Mouse (Mus musculus) kidney, adult 2 months (tissue): ENCODE results near the gene Pitpnm3.

Source experiments
- CTCF ChIP-seq: fragments of 200-500 bp; conservative IDR thresholded peaks from 2 replicates; pipeline ENCODE4 v1.5.1; 2011; ENCODE audit warnings: low read depth, mild to moderate bottlenecking, control low read depth, low read length, moderate library complexity, mixed read lengths; ENCODE audit not compliant: insufficient read depth, insufficient read length
- POLR2A ChIP-seq: fragments of 200-500 bp; IDR thresholded peaks from one replicate; pipeline ENCODE4 v1.6.1; 2011; ENCODE audit warnings: low read depth, low read length, control low read depth

GRCm38 (mm10) chr11:72120354-72120753, 15.2 kb downstream of the Pitpnm3 start:
- TF ChIP-seq POLR2A = no peak
- TF ChIP-seq CTCF = no peak; the same call in 1 of the 2 replicates
